Mouse (Mus musculus) kidney, postnatal 25 days (tissue): Measurements from ENCODE around the gene Rxrb.
A peak's percentile ranks its signal among the peaks of the same experiment; 100 is the strongest.
"Not testable (repeated sequence)": the region's sequence is repeated elsewhere in the genome, so short reads cannot be mapped to it uniquely, and the experiment has no call there.

Source experiments
- DNase-seq, 2 experiments: peaks; one replicate each; pipeline ENCODE4 v3.0.0; 2021; ENCODE audit warnings: mixed read lengths in 2 of 2

Rxrb gene

GRCm38 (mm10) chr17:34031465-34032173 lies at the start of gene Rxrb, which contains the start of gene Slc39a7:
TSS of gene Rxrb (plus strand) at chr17:34031812.
TSS of gene Slc39a7 (minus strand) at chr17:34031682.
- DNase-seq, result peak; percentile 97 to 98

GRCm38 (mm10) chr17:33982136-33982535 lies 49.5 kb upstream of the Rxrb start:
- peak; percentile 64 to 82 for DNase-seq

- DNase-seq, result peak; percentile 47 to 75
Observed at GRCm38 (mm10) chr17:33991788-33992664, 39.6 kb upstream of the Rxrb start.

GRCm38 (mm10) chr17:33994959-33995358 lies 36.7 kb upstream of the Rxrb start:
- DNase-seq, result no peak

- DNase-seq, result no peak
Observed at GRCm38 (mm10) chr17:33995651-33996050, 36.0 kb upstream of the Rxrb start.

- not testable (repeated sequence) for DNase-seq
Observed at GRCm38 (mm10) chr17:33997025-33997424, 34.6 kb upstream of the Rxrb start.

GRCm38 (mm10) chr17:33998697-33999096 lies 32.9 kb upstream of the Rxrb start:
- not testable (repeated sequence) for DNase-seq

GRCm38 (mm10) chr17:33999341-34000149 lies 32.1 kb upstream of the Rxrb start:
- DNase-seq, result peak; percentile 38 to 84

- DNase-seq, result peak; percentile 95 to 97
Observed at GRCm38 (mm10) chr17:34000150-34000537, 31.5 kb upstream of the Rxrb start, which contains the start of gene H2-K1. TSS of gene H2-K1 (minus strand) at chr17:34000347.

- not testable (repeated sequence) for DNase-seq
Observed at GRCm38 (mm10) chr17:34000796-34001195, 30.8 kb upstream of the Rxrb start.

- DNase-seq, result peak; percentile 44 to 63
Observed at GRCm38 (mm10) chr17:34003426-34003825, 28.2 kb upstream of the Rxrb start.

- no peak for DNase-seq
Observed at GRCm38 (mm10) chr17:34006570-34006969, 25.0 kb upstream of the Rxrb start.

- DNase-seq, result no peak
Observed at GRCm38 (mm10) chr17:34010156-34010555, 21.5 kb upstream of the Rxrb start.

GRCm38 (mm10) chr17:34013436-34013835 lies 18.2 kb upstream of the Rxrb start:
- no peak for DNase-seq

- peak in 1 of 2 experiments; percentile 50 for DNase-seq
Observed at GRCm38 (mm10) chr17:34021539-34022413, 9.8 kb upstream of the Rxrb start.

- no peak for DNase-seq
Observed at GRCm38 (mm10) chr17:34022414-34022783, 9.2 kb upstream of the Rxrb start.

GRCm38 (mm10) chr17:34022987-34023386 lies 8.6 kb upstream of the Rxrb start:
- DNase-seq, result peak in 1 of 2 experiments; percentile 50

- no peak for DNase-seq
Observed at GRCm38 (mm10) chr17:34023678-34024077, 7.9 kb upstream of the Rxrb start.

GRCm38 (mm10) chr17:34024317-34024821 lies 7.2 kb upstream of the Rxrb start, which contains the start of gene Ring1:
TSS of gene Ring1 (minus strand) at chr17:34024680.
- peak; percentile 85 to 92 for DNase-seq

- DNase-seq, result peak in 1 of 2 experiments; percentile 41
Observed at GRCm38 (mm10) chr17:34024861-34025755, 6.5 kb upstream of the Rxrb start.
